Mouse (Mus musculus) neural tube, embryonic 10.5 days (tissue): Measurements from ENCODE around the gene Gm10184.
"Not testable (repeated sequence)": the region's sequence is repeated elsewhere in the genome, so short reads cannot be mapped to it uniquely, and the experiment has no call there.

Source experiments
- DNase-seq: peaks from one replicate; pipeline ENCODE4 v3.0.0-alpha.2; 2017; ENCODE audit warnings: low spot score; ENCODE audit errors: extremely low spot score

The Gm10184 gene

DNA sequence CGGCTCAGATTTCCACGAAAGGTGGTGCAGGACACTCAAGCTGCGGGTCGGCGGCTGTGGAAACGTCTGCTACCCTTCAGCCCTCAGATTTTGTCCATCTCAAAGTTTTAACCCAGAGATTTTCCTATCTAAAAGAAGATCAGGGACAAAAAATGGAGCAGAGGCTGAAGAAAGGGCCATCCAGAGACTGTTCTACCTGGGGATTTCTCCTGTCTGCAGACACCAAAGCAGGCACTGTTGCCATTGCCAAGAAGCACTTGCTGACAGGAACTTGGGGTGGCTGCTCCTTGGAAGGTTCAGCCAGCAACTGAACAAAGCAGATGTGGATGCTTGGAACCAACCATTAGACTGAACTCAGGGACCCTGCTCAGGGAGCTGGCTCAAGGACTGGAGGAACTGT, at the start of gene Gm10184:
Gene Gm10184, minus strand, starts transcription at position 101 of the 400 bp plus-strand sequence.
- no peak for DNase-seq

DNA sequence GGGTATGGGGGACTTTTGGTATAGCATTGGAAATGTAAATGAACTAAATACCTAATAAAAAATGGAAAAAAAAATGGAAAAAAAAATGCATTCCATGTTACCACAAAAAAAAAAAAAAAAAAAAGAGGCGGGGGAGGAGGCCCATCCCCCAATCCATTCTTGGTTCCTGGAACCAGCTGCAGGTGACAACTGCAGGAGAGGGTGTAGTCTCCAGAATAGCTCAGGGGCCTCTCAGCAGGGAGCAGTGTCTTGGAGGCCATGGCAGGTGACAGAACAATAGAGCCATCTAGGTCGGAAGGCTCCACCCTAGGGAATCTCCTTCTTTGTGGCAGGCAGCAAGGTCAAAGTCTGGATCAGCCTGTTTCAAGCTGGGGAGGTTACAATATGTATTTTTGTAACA, 23.7 kb upstream of the Gm10184 start:
- no peak for DNase-seq

DNA sequence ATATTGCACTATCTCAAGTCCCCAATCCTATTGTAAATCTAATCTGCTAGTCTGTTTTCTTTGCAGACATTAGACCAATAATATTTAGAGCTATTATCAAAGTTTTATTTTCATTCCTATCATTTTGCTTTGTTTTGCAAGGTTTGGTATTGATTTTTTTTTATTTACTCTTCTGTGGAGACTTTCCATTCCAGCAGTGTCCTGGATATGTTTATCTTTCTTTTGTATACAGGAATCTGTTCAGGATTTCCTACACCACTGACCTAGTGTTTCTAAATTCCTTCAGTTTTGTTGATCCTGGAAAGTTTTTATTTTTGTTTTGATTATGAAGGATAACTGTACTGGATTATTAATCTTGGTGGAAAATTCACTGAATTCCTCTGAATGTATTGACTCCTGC, 2.6 kb downstream of the Gm10184 start:
- no peak for DNase-seq

DNA sequence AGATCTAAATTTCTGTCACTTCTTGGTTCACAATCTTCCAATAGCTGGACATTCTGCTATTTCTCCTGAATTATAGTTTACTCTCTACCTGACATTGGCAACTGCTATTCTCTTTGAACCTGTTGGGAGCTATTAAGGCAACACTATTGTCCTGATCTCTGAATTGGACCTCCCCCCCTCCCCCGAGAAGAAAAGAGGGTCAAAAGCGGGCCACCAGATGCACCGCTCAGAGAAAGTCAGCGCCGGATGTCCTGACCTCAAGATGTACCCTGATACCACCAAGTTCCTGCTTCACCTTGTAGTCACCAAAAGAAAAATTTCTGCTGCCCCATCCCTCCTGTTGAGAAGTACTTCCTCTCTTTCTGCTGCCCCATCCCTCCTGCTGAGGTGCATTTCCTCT, 5.5 kb downstream of the Gm10184 start:
- not testable (repeated sequence) for DNase-seq

DNA sequence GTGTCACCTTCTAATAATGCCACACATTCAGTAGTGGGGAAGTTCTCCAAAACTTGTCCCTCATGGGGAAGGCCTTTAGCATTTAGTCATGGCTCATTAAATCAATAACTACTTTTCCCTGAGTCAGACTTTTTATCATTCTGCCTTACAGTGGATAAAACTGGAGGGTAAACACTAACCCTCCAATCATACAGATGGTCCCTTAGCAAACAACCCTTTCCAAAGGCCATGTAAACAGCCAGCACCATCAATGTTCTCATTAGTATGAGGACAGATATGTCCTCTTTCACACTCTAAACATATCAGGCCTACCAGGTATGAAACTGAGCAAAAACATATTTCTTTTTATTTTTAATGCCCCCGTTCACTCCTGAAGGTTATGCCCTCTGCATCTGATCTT, 7.5 kb downstream of the Gm10184 start:
- DNase-seq, result no peak

DNA sequence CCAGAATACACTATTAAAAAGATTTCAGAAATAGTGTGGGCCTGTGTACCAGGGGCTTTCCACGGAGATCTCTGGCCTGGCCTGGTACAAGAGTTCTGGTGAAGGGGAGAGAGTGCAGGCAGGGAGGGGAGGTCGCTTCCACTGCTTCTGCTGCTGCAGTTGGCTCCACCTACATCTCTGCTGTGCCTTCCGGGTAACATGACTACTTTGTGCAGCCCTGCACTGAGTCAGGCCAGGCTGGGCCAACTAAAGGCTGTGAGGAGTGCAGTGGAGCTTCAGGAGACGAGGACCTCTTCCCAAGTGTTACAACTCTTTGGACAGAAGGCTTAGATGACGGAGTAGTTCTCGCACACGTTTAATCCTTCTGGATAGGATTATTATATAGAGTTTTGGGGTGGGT, 9.6 kb downstream of the Gm10184 start:
- no peak for DNase-seq

DNA sequence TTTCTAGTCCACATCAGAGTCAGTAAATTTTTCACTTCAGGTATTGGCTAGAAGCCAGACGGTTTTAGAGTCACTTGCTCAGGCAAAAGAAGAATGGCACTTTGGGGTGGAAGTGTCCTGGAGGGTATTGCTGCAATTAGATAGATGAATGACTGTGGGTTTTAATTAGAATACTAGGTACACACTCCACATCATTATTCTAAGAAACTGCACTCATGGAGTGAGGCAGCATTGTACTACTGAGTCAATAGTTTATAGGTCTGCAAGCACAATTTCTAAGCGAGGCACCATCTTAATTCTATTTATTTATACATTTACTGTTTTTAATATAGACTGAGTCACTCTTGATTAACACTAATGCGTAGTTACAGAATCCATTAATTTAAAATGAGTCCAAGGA, 10.4 kb downstream of the Gm10184 start:
- no peak for DNase-seq

DNA sequence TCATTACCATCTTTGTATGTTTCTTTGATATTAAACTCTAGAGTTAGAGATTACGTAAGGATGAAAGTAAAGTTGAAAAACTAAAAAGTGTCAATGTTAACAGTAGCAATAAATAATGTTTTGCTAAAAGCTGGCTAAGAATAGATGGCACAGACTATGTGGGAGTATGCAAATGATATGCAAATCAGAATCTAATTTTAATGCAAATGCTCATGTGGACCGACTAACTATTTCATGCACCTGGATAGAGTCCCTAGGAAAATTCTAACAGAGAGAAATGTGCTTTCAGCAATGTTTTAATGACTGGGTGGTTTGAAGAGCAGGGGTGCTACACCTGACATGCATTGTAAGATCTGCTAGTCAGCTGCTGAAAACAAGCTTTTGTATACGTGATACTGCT, 45.3 kb downstream of the Gm10184 start:
- DNase-seq, result no peak
